Mouse (Mus musculus) brain, adult 10 weeks (tissue): ENCODE data around the gene Naa60. TPM values are rescaled to one million over a fixed set of nuclear protein-coding genes. Genes with fewer than 3 reads are reported as not detected.

Experiments
- polyA plus RNA-seq: library from polyadenylated mRNA; stranded (reverse); fragments of 350-450 nt; fragmentation: Illumina TruSeq; extraction: RNeasy Lipid Tissue Mini Kit (QIAGEN cat#74804); gene quantifications from one replicate; pipeline ENCODE4 v1.2.3, GENCODE M21; 2015; ENCODE audit warnings: low read depth, low replicate concordance

Gene Naa60
- polyA plus RNA-seq: 105 TPM

GRCm38 (mm10) chr16:3872216-3873047 lies at the start of gene Naa60:
Naa60 (plus strand) TSS chr16:3872375.

GRCm38 (mm10) chr16:3830588-3831109 lies 41.5 kb upstream of the Naa60 start, which contains the start of gene Olfr15:
Olfr15 (plus strand) TSS chr16:3830878.

GRCm38 (mm10) chr16:3846711-3847518 lies 25.3 kb upstream of the Naa60 start, which contains the start of gene Zfp174:
Zfp174 (plus strand) TSS chr16:3847268.

DNA sequence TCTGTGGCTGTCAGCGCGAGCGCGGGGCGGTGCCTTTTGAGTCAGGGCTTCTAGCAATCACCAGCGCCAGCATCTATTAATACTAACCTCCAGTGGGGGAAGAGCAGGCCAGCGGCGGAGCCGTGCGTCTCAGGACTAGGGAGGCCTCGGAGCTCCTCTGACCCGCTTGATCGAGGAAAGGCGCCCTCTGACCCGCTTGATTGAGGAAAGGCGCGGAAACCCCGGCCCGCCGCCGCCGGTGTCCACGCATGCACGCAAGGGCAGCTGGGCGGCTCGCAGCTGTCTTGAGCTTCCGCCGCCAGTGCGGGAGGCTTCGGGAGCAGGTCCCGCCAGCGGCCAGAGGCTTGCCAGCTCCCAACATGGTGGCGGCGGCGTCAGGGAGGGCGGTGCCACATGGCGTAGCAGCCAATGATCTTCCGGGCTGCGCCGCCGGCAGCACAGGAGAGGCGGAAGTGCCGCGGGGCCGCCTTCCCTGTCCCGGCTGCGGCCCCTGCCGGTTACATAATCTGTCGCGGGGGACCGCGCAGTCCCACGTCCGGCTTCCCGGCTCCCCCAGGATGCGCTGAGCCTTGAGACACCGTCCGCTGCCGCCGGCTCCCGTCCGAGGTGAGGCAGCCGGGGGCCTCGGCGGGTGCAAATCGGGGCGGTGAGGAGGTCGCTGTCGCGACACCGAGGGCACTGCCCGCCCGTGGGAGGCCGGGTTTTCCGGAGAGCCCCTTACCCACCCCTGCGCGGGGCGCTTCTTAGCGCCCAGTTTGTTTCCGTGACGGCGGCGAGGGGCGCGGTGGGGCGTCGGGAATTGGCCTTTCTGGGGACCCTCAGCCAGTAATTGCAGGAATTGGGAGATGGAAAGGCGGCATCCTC lies 12.3 kb downstream of the Naa60 start, which contains the start of the genes Zfp597 and Gm20695:
TSS of gene Zfp597 (minus strand) at position 361 of the 864 bp plus-strand sequence.
TSS of gene Gm20695 (plus strand) at position 448 of the 864 bp plus-strand sequence.

DNA sequence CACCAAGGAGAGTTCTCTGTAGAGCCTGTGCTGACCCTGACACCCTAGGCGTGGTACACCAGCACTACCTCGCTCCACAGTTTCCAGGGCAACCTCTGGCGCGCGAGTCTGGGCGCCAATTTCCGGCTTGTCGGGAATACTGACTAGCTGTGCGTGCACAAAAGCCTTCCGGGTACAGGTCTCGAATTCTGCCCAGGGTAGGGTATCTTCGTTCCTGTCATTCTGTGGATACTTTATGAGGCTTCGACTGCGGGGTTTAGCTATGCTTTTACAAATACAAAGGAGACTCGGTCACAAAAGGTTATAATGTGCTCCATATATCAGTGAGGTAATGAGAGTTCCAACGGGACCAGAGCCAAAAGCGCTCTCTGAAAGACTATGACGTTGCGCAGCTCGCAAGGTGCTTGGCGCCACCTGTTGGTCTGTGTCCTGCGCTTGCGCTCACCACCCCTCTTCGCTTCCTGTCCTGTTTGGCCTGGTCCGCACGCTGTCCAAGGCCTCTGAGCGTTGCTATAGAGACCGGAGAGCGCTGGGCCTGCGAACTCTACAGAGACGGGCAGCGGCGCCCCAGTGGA lies 36.4 kb downstream of the Naa60 start, which contains the start of the genes 1700037C18Rik and Cluap1:
TSS of gene 1700037C18Rik (minus strand) at position 153 of the 575 bp plus-strand sequence.
TSS of gene Cluap1 (plus strand) at position 265 of the 575 bp plus-strand sequence.

Other genes starting within 250 kb of the Naa60 start
- not detected for gene Mefv, start 154.3 kb upstream of the Naa60 start, polyA plus RNA-seq
- 19.3 TPM for gene Zfp263, start 128.3 kb upstream of the Naa60 start, polyA plus RNA-seq
- gene Olfr15, start 41.5 kb upstream of the Naa60 start, polyA plus RNA-seq: not detected
- gene Zfp174, start 25.1 kb upstream of the Naa60 start, polyA plus RNA-seq: 3.3 TPM
- 16.5 TPM for gene Zfp597, start 12.2 kb downstream of the Naa60 start, polyA plus RNA-seq
- gene Gm20695, start 12.3 kb downstream of the Naa60 start, polyA plus RNA-seq: 0.58 TPM
- 10.2 TPM for gene 1700037C18Rik, start 36.3 kb downstream of the Naa60 start, polyA plus RNA-seq
- gene Cluap1, start 36.4 kb downstream of the Naa60 start, polyA plus RNA-seq: 35.0 TPM
- 0.82 TPM for gene Nlrc3, start 104.3 kb downstream of the Naa60 start, polyA plus RNA-seq
- gene Slx4, start 131.4 kb downstream of the Naa60 start, polyA plus RNA-seq: 23.4 TPM
- gene Dnase1, start 164.6 kb downstream of the Naa60 start, polyA plus RNA-seq: not detected
- 71.9 TPM for gene Trap1, start 205.5 kb downstream of the Naa60 start, polyA plus RNA-seq